Mouse (Mus musculus): ENCODE measurements around the gene Iglon5.

- TF ChIP-seq CTCF (IDR thresholded peaks at IDR 0.05) (no peak), EP300 (IDR thresholded peaks at IDR 0.05) (no peak)
These were observed 42.1 kb downstream of the Iglon5 start for GRCm38 (mm10) chr7:43447801-43448200.
